Mouse (Mus musculus): Measurements from ENCODE around the gene Eva1a.

Eva1a gene

GRCm38 (mm10) chr6:82040834-82041487 is at the start of gene Eva1a:
TSS of gene Eva1a (plus strand) at chr6:82041043.
- no peak for DNase-seq (ENCODE audit: low spot score)

- DNase-seq (ENCODE audit: low spot score): no peak
Measured at GRCm38 (mm10) chr6:82012392-82012791, 28.5 kb upstream of the Eva1a start.

GRCm38 (mm10) chr6:82021074-82021473 is 19.8 kb upstream of the Eva1a start:
- no peak for DNase-seq (ENCODE audit: low spot score)

- DNase-seq (ENCODE audit: low spot score): no peak
Measured at GRCm38 (mm10) chr6:82021494-82021893, 19.3 kb upstream of the Eva1a start.

- no peak for DNase-seq (ENCODE audit: low spot score)
Measured at GRCm38 (mm10) chr6:82029611-82030510, 11.0 kb upstream of the Eva1a start.

- no peak for DNase-seq (ENCODE audit: low spot score)
Measured at GRCm38 (mm10) chr6:82030511-82030884, 10.3 kb upstream of the Eva1a start.

- DNase-seq (ENCODE audit: low spot score): no peak
Measured at GRCm38 (mm10) chr6:82037211-82037610, 3.6 kb upstream of the Eva1a start.

- DNase-seq (ENCODE audit: low spot score): no peak
Measured at GRCm38 (mm10) chr6:82039193-82039592, 1.6 kb upstream of the Eva1a start.

- DNase-seq (ENCODE audit: low spot score): no peak
Measured at GRCm38 (mm10) chr6:82039968-82040367, 875 bp upstream of the Eva1a start.

- no peak for DNase-seq (ENCODE audit: low spot score)
Measured at GRCm38 (mm10) chr6:82041488-82042295, 849 bp downstream of the Eva1a start.

- no peak for DNase-seq (ENCODE audit: low spot score)
Measured at GRCm38 (mm10) chr6:82042296-82043125, 1.7 kb downstream of the Eva1a start.

- DNase-seq (ENCODE audit: low spot score): no peak
Measured at GRCm38 (mm10) chr6:82043634-82044033, 2.8 kb downstream of the Eva1a start.

- no peak for DNase-seq (ENCODE audit: low spot score)
Measured at GRCm38 (mm10) chr6:82044509-82044908, 3.7 kb downstream of the Eva1a start.

- no peak for DNase-seq (ENCODE audit: low spot score)
Measured at GRCm38 (mm10) chr6:82047977-82048376, 7.1 kb downstream of the Eva1a start.

GRCm38 (mm10) chr6:82050201-82050600 is 9.4 kb downstream of the Eva1a start:
- DNase-seq (ENCODE audit: low spot score): no peak

- no peak for DNase-seq (ENCODE audit: low spot score)
Measured at GRCm38 (mm10) chr6:82051569-82051968, 10.7 kb downstream of the Eva1a start.

- DNase-seq (ENCODE audit: low spot score): no peak
Measured at GRCm38 (mm10) chr6:82052047-82052725, 11.3 kb downstream of the Eva1a start.

GRCm38 (mm10) chr6:82052726-82053118 is 11.9 kb downstream of the Eva1a start:
- DNase-seq (ENCODE audit: low spot score): no peak

- DNase-seq (ENCODE audit: low spot score): no peak
Measured at GRCm38 (mm10) chr6:82054854-82055253, 14.0 kb downstream of the Eva1a start.

GRCm38 (mm10) chr6:82059896-82060295 is 19.1 kb downstream of the Eva1a start:
- DNase-seq (ENCODE audit: low spot score): no peak

- DNase-seq (ENCODE audit: low spot score): no peak
Measured at GRCm38 (mm10) chr6:82065230-82065629, 24.4 kb downstream of the Eva1a start.
